Mouse (Mus musculus) E14TG2a.4 (cell line): ENCODE results near the gene Tbk1.

ENCODE experiments used
- CTCF ChIP-seq: conservative IDR thresholded peaks from 2 replicates; pipeline ENCODE4 v1.5.1; 2014; ENCODE audit warnings: low read length
- NANOG ChIP-seq: IDR thresholded peaks from 2 replicates; pipeline ENCODE4 v1.6.1; 2014; ENCODE audit warnings: borderline replicate concordance, low read length, mixed read lengths
- POU5F1 ChIP-seq: IDR thresholded peaks from 2 replicates; pipeline ENCODE4 v1.6.1; 2014; ENCODE audit warnings: low read length, borderline replicate concordance

GRCm38 (mm10) chr10:121542156-121542555, 44.4 kb downstream of the Tbk1 start:
- TF ChIP-seq CTCF = no peak
- TF ChIP-seq NANOG = no peak
- no peak for TF ChIP-seq POU5F1
